Mouse (Mus musculus): ENCODE data around the gene Slc25a43. TPM values are rescaled to one million over a fixed set of nuclear protein-coding genes. Genes with fewer than 3 reads are reported as not detected.

Gene Slc25a43
- 1.5 and 2.3 TPM in 2 replicates for polyA plus RNA-seq (2014; fragmentation: Nextera tagmentation; extraction: Ambion mirVana)

DNA sequence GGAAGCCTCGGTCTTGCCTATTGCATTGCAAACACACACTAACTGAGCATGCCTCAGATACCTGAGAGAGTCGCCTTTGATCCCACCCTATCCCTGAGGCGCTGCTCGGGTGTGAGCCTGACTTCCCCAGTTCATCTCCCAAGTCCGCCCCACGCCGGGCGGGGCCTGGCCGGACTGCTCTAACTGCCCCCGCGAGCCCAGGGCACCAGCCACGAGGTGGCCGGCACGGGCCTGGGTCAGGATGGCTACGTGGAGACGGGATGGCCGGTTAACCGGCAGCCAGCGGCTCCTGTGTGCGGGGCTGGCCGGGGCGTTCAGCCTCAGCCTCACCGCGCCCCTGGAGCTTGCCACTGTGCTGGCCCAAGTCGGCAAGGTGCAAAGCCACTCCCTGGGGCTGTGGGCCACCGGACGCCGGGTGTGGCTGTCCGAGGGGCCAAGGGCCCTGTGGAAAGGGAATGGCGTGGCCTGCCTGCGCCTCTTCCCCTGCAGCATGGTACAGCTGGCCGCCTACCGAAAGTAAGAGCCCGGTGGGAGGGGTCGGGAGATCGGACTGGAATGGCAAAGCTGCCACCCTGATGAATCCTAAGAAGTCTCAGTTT lies at the start of gene Slc25a43:
Gene Slc25a43 (plus strand): TSS at position 157 of the 599 bp plus-strand sequence.
- H3K27ac ChIP-seq (ENCODE audit: low read depth): no peak within 1 kb of the TSS
- peak; percentile 75 for ATAC-seq (replicated peaks; ENCODE audit: low FRiP score, low TSS enrichment, low read depth)
- H3K27me3 ChIP-seq (replicated peaks; ENCODE audit: control insufficient read depth, insufficient read depth, low read length): no peaks in the 10 kb centered on the region
- WGBS: 20% methylated on average over 34 of the region's 36 CpGs
- peak within 1 kb of the TSS; percentile 58 for H3K4me2 ChIP-seq (ENCODE audit: low read length)
- DNase-seq (ENCODE audit: low spot score): peak; percentile 68
- H3K9me3 ChIP-seq (ENCODE audit: control insufficient read depth, low read length): no peaks in the 10 kb centered on the region
- H3K4me1 ChIP-seq (replicated peaks; ENCODE audit: control insufficient read depth, insufficient read depth, low read length): no peaks in the 10 kb centered on the region
- H3K9ac ChIP-seq (ENCODE audit: low read length): peak within 1 kb of the TSS; percentile 51
- H3K36me3 ChIP-seq (ENCODE audit: control insufficient read depth, insufficient read depth, low read length): no peaks in the 10 kb centered on the region
- H3K4me3 ChIP-seq (ENCODE audit: low read depth, low read length): peak within 1 kb of the TSS; percentile 39

DNA sequence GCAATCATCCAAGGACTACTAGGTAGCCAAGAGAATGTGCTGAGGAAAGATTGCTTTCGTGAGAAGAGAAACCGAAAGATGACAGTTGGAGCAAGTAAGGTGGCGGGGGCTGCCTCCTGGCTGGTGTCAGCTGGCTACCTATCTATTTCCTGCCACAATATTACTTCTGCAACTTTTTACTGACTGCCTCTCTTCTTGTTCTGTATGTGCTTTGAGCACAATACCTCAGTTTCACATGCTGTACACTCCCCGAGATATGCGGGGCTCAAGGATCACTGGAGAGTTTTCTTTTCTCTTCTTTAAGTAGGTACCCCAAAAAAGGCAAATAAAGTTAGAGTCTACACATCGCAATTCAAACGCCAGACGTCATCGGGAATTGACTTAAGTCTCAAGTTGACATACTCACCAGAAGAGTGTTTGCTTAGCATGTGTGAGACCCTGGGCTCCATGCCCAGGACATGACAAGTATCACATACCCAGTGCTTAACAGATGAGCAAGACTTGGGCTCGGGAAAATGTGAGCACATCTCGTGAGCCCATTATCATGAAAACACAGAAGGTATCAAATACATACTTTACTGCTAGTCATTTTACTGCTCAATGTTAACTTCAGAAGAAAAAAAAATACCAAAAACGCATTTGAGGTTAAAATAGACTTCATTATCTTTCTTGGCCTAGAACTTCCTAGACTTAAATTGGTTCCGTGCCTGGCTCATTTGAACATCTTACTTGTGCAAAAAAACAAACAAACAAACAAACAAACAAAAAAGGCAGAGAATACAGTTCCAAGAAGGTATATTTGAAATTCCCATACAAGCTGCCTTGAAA lies 3.1 kb upstream of the Slc25a43 start:
- Histone ChIP-seq H3K9me3 (ENCODE audit: control insufficient read depth, low read length) (no peaks in the 10 kb centered on the region), H3K36me3 (ENCODE audit: control insufficient read depth, insufficient read depth, low read length) (no peaks in the 10 kb centered on the region), H3K9ac (ENCODE audit: low read length) (no peak overlapping the region), H3K4me3 (ENCODE audit: low read depth, low read length) (no peak overlapping the region), H3K27ac (ENCODE audit: low read depth) (no peak overlapping the region), H3K4me2 (ENCODE audit: low read length) (no peak overlapping the region), H3K27me3 (replicated peaks; ENCODE audit: control insufficient read depth, insufficient read depth, low read length) (no peaks in the 10 kb centered on the region), H3K4me1 (replicated peaks; ENCODE audit: control insufficient read depth, insufficient read depth, low read length) (no peaks in the 10 kb centered on the region)
- ATAC-seq (replicated peaks; ENCODE audit: low FRiP score, low TSS enrichment, low read depth): no peak
- DNase-seq (ENCODE audit: low spot score): no peak
- 82% methylated on average over 13 of the region's 13 CpGs for WGBS

DNA sequence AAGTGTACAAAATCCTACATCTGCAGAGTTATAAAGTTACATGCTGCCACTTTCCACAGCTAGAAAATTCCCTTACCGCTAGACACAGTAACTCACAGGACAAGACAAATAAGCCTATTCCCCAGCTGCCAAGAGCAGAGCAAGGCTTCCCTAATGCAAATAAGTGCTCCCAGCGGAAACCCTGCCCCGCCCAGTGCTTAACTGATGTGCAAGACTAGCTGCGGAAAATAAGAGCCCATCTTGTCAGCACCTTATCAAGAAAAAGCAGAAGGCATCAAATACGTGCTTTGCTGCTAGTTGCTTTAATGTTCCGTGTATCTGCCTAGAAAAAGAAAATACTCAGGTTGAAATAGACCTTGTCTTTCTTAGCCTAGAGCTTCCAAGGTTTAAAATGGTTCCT lies 2.2 kb upstream of the Slc25a43 start:
- Histone ChIP-seq H3K27me3 (replicated peaks; ENCODE audit: control insufficient read depth, insufficient read depth, low read length) (no peaks in the 10 kb centered on the region), H3K4me3 (ENCODE audit: low read depth, low read length) (no peak overlapping the region), H3K36me3 (ENCODE audit: control insufficient read depth, insufficient read depth, low read length) (no peaks in the 10 kb centered on the region), H3K4me1 (replicated peaks; ENCODE audit: control insufficient read depth, insufficient read depth, low read length) (no peaks in the 10 kb centered on the region), H3K9ac (ENCODE audit: low read length) (no peak overlapping the region), H3K9me3 (ENCODE audit: control insufficient read depth, low read length) (no peaks in the 10 kb centered on the region), H3K27ac (ENCODE audit: low read depth) (no peak overlapping the region), H3K4me2 (ENCODE audit: low read length) (no peak overlapping the region)
- 32% methylated on average over 6 of the region's 6 CpGs for WGBS
- no peak for DNase-seq (ENCODE audit: low spot score)
- no peak for ATAC-seq (replicated peaks; ENCODE audit: low FRiP score, low TSS enrichment, low read depth)

DNA sequence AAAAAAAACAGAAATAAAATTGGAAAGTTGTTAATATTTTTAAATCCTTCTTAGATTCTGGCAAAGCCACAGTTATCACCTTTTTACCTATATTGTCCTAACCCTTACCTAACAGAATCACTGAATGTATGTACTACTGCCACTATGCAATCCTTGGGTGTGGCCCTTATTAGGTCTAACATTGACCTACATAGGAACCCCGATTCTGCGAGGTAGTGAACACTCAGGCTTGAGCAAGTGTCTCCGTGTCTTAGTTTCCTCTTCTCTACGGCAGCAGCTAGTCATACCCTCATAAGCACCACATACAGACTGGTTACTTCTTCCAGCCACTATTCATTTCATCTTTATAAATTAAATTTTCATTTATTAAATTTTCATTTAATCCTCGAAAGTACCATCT lies 715 bp upstream of the Slc25a43 start:
- no peaks in the 10 kb centered on the region for H3K36me3 ChIP-seq (ENCODE audit: control insufficient read depth, insufficient read depth, low read length)
- no peaks in the 10 kb centered on the region for H3K27me3 ChIP-seq (replicated peaks; ENCODE audit: control insufficient read depth, insufficient read depth, low read length)
- no peaks in the 10 kb centered on the region for H3K9me3 ChIP-seq (ENCODE audit: control insufficient read depth, low read length)
- ATAC-seq (replicated peaks; ENCODE audit: low FRiP score, low TSS enrichment, low read depth): no peak
- H3K4me2 ChIP-seq (ENCODE audit: low read length): no peak overlapping the region
- 90% methylated on average over 5 of the region's 5 CpGs for WGBS
- H3K27ac ChIP-seq (ENCODE audit: low read depth): no peak overlapping the region
- no peak overlapping the region for H3K9ac ChIP-seq (ENCODE audit: low read length)
- no peaks in the 10 kb centered on the region for H3K4me1 ChIP-seq (replicated peaks; ENCODE audit: control insufficient read depth, insufficient read depth, low read length)
- no peak overlapping the region for H3K4me3 ChIP-seq (ENCODE audit: low read depth, low read length)
- DNase-seq (ENCODE audit: low spot score): no peak

GRCm38 (mm10) chrX:36744735-36745134 lies 1.3 kb downstream of the Slc25a43 start:
- Histone ChIP-seq H3K4me2 (ENCODE audit: low read length) (no peak overlapping the region), H3K36me3 (ENCODE audit: control insufficient read depth, insufficient read depth, low read length) (no peaks in the 10 kb centered on the region), H3K27me3 (replicated peaks; ENCODE audit: control insufficient read depth, insufficient read depth, low read length) (no peaks in the 10 kb centered on the region), H3K9ac (ENCODE audit: low read length) (no peak overlapping the region), H3K27ac (ENCODE audit: low read depth) (no peak overlapping the region), H3K9me3 (ENCODE audit: control insufficient read depth, low read length) (no peaks in the 10 kb centered on the region), H3K4me1 (replicated peaks; ENCODE audit: control insufficient read depth, insufficient read depth, low read length) (no peaks in the 10 kb centered on the region), H3K4me3 (ENCODE audit: low read depth, low read length) (no peak overlapping the region)
- no peak for DNase-seq (ENCODE audit: low spot score)
- 62% methylated on average over 7 of the region's 7 CpGs for WGBS
- no peak for ATAC-seq (replicated peaks; ENCODE audit: low FRiP score, low TSS enrichment, low read depth)

DNA sequence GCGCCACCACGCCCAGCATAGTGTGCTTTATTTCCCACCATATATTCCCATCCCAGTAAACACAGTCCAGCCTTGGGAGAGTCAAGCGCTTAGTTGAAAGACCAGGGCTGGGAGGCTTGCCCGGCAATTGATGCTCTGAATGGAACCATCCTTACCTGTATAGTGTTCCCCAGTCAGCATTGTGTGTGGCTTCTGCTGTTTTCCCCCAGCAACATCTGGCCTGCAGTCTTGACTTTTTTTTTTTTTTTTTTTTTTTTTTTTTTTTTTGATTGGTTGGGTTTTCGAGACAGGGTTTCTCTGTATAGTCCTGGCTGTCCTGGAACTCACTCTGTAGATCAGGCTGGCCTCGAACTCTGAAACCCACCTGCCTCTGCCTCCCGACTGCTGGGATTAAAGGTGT lies 1.9 kb downstream of the Slc25a43 start:
- DNase-seq (ENCODE audit: low spot score) (no peak), ATAC-seq (replicated peaks; ENCODE audit: low FRiP score, low TSS enrichment, low read depth) (no peak)
- WGBS: 96% methylated on average over 7 of the region's 7 CpGs
- no peaks in the 10 kb centered on the region for H3K36me3 ChIP-seq (ENCODE audit: control insufficient read depth, insufficient read depth, low read length)
- H3K4me1 ChIP-seq (replicated peaks; ENCODE audit: control insufficient read depth, insufficient read depth, low read length): no peaks in the 10 kb centered on the region
- no peak overlapping the region for H3K4me3 ChIP-seq (ENCODE audit: low read depth, low read length)
- H3K9ac ChIP-seq (ENCODE audit: low read length): no peak overlapping the region
- H3K27ac ChIP-seq (ENCODE audit: low read depth): no peak overlapping the region
- H3K4me2 ChIP-seq (ENCODE audit: low read length): no peak overlapping the region
- H3K9me3 ChIP-seq (ENCODE audit: control insufficient read depth, low read length): no peaks in the 10 kb centered on the region
- no peaks in the 10 kb centered on the region for H3K27me3 ChIP-seq (replicated peaks; ENCODE audit: control insufficient read depth, insufficient read depth, low read length)

- Histone ChIP-seq H3K27me3 (replicated peaks; ENCODE audit: control insufficient read depth, insufficient read depth, low read length) (no peaks in the 10 kb centered on the region), H3K9me3 (ENCODE audit: control insufficient read depth, low read length) (no peaks in the 10 kb centered on the region), H3K4me2 (ENCODE audit: low read length) (no peak overlapping the region), H3K9ac (ENCODE audit: low read length) (no peak overlapping the region), H3K36me3 (ENCODE audit: control insufficient read depth, insufficient read depth, low read length) (no peaks in the 10 kb centered on the region), H3K4me1 (replicated peaks; ENCODE audit: control insufficient read depth, insufficient read depth, low read length) (no peaks in the 10 kb centered on the region), H3K4me3 (ENCODE audit: low read depth, low read length) (no peak overlapping the region), H3K27ac (ENCODE audit: low read depth) (no peak overlapping the region)
- DNase-seq (ENCODE audit: low spot score) (no peak), ATAC-seq (replicated peaks; ENCODE audit: low FRiP score, low TSS enrichment, low read depth) (no peak)
- 85% methylated on average over 8 of the region's 8 CpGs for WGBS
Observed at GRCm38 (mm10) chrX:36746789-36747188, 3.3 kb downstream of the Slc25a43 start.

DNA sequence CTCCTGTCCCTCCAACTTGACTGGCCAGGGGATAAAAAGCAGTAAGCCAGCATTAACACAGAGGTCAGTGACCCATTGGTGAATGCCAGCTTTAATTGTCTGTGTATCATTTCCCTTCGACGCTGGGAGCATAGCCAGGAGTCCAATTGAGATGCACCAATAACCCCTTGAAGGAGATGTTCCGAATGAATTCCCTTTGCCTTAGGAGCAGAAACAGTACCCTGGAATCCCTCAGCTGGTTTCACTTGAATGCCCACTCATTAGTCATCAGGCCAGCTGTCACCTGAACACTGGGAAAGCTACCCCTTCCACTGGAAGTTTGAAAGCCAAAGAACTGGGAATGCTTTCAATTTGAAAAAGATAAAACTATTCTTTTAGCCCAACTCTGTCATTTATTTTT lies 5.1 kb downstream of the Slc25a43 start:
- Histone ChIP-seq H3K27me3 (replicated peaks; ENCODE audit: control insufficient read depth, insufficient read depth, low read length) (no peaks in the 10 kb centered on the region), H3K4me2 (ENCODE audit: low read length) (no peak overlapping the region), H3K9me3 (ENCODE audit: control insufficient read depth, low read length) (no peaks in the 10 kb centered on the region), H3K9ac (ENCODE audit: low read length) (no peak overlapping the region), H3K4me3 (ENCODE audit: low read depth, low read length) (no peak overlapping the region), H3K4me1 (replicated peaks; ENCODE audit: control insufficient read depth, insufficient read depth, low read length) (no peaks in the 10 kb centered on the region), H3K27ac (ENCODE audit: low read depth) (no peak overlapping the region), H3K36me3 (ENCODE audit: control insufficient read depth, insufficient read depth, low read length) (no peaks in the 10 kb centered on the region)
- no peak for ATAC-seq (replicated peaks; ENCODE audit: low FRiP score, low TSS enrichment, low read depth)
- DNase-seq (ENCODE audit: low spot score): no peak
- WGBS: 46% methylated on average over 3 of the region's 3 CpGs
